Mouse (Mus musculus) testis, adult 2 months (tissue): ENCODE results near the gene Orai3. TPM values are rescaled to one million over a fixed set of nuclear protein-coding genes. Genes with fewer than 3 reads are reported as not detected.
A peak's percentile ranks its signal among the peaks of the same experiment; 100 is the strongest.

Experiments
- H3K27ac ChIP-seq: fragments of 200-500 bp; 2 replicates; pipeline ENCODE4 v1.5.1; 2012; ENCODE audit warnings: low read depth, low read length; ENCODE audit not compliant: control insufficient read depth, insufficient read depth
- H3K27me3 ChIP-seq: fragments of 200-500 bp; 2 replicates; pipeline ENCODE4 v1.6.1; 2012; ENCODE audit warnings: mild to moderate bottlenecking, low read length, moderate library complexity; ENCODE audit not compliant: control insufficient read depth, insufficient read depth
- H3K36me3 ChIP-seq: fragments of 200-500 bp; 2 replicates; pipeline ENCODE4 v1.6.1; 2012; ENCODE audit warnings: mild to moderate bottlenecking, low read length; ENCODE audit not compliant: control insufficient read depth, insufficient read depth
- H3K4me1 ChIP-seq: fragments of 200-500 bp; 2 replicates; pipeline ENCODE4 v1.6.1; 2012; ENCODE audit warnings: low read length; ENCODE audit not compliant: control insufficient read depth, insufficient read depth
- H3K4me3 ChIP-seq: fragments of 200-500 bp; 2 replicates; pipeline ENCODE4 v1.5.1; 2012; ENCODE audit warnings: low read depth, mild to moderate bottlenecking, low read length, moderate library complexity, mixed read lengths; ENCODE audit not compliant: control insufficient read depth
- CTCF ChIP-seq: fragments of 200-500 bp; IDR thresholded peaks from 2 replicates; pipeline ENCODE4 v1.5.1; 2012; ENCODE audit warnings: low read depth, mild to moderate bottlenecking, inconsistent platforms, low read length, moderate library complexity; ENCODE audit not compliant: control insufficient read depth, insufficient read depth, insufficient replicate concordance
- POLR2A ChIP-seq: fragments of 200-500 bp; IDR thresholded peaks from 2 replicates; pipeline ENCODE4 v1.6.1; 2012; ENCODE audit warnings: low read depth, mild to moderate bottlenecking, inconsistent platforms, low read length, moderate library complexity; ENCODE audit not compliant: control insufficient read depth
- polyA plus RNA-seq: library from polyadenylated mRNA; depleted of rRNA; stranded (reverse); fragments of >200 nt; gene quantifications from 2 replicates; pipeline ENCODE4 v1.2.3, GENCODE M21; 2012

The Orai3 gene
- polyA plus RNA-seq, 1 experiment = 13.9 TPM

GRCm38 (mm10) chr7:127777474-127778266 lies 8.1 kb downstream of the Orai3 start:
- Histone ChIP-seq H3K27me3 (no peaks in the 10 kb centered on the region), H3K4me1 (peaks cover 7% of the 10 kb centered on the region), H3K4me3 (peak overlapping the region; percentile 97), H3K36me3 (peaks cover 7% of the 10 kb centered on the region), H3K27ac (peak overlapping the region; percentile 99)
- TF ChIP-seq POLR2A (no peak), CTCF (no peak)

- peak overlapping the region; percentile 90; the same call in 1 of the 2 replicates for H3K27ac ChIP-seq
Observed at GRCm38 (mm10) chr7:127778350-127778749, 8.7 kb downstream of the Orai3 start.

GRCm38 (mm10) chr7:127785308-127785707 lies 15.7 kb downstream of the Orai3 start, which contains the start of gene Gm49388:
Gene Gm49388 (plus strand): TSS chr7:127785608.
- H3K27me3 ChIP-seq = no peaks in the 10 kb centered on the region
- H3K4me1 ChIP-seq = no peaks in the 10 kb centered on the region
- no peak within 1 kb of the TSS for H3K27ac ChIP-seq
- H3K4me3 ChIP-seq = no peak within 1 kb of the TSS
- peaks cover 13% of the 10 kb centered on the region for H3K36me3 ChIP-seq
- TF ChIP-seq POLR2A = no peak
- TF ChIP-seq CTCF = no peak

More at GRCm38 (mm10) chr7:127778350-127778749, 8.7 kb downstream of the Orai3 start:
- peak overlapping the region; percentile 97 for H3K4me3 ChIP-seq
- TF ChIP-seq POLR2A = no peak
- TF ChIP-seq CTCF = no peak
- H3K36me3 ChIP-seq = peaks cover 7% of the 10 kb centered on the region
- H3K27me3 ChIP-seq = no peaks in the 10 kb centered on the region
- peaks cover 7% of the 10 kb centered on the region for H3K4me1 ChIP-seq

DNA sequence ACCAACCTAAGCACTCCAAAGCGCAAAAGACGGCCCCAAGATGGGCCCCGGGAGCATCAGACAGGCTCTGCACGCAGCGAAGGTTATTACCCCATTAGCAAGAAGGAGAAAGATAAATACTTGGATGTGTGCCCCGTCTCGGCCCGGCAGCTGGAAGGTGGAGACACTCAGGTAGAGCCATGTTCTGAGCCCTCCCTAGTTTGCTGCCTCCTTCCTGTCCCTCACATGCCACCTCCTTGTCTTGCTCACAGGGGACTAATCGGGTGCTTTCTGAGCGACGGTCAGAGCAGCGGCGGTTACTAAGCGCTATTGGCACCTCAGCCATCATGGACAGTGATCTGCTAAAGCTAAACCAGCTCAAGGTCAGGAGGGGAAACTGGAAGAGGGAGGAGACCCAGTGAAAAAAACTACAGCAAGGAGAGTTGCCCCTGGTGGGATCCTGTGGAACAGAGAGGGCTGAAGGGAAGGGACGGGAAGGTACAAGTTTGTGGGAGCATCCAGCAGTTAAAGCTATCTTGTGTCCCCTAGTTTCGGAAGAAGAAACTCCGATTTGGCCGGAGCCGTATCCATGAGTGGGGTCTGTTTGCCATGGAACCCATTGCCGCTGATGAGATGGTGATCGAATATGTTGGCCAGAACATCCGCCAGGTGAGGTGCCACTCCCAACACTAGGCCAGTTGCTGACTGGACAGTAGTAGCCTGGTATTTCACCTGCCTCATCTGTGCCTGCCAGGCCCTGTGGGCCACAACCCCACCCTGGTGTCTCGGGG lies 27.6 kb downstream of the Orai3 start:
- no peak overlapping the region for H3K4me3 ChIP-seq
- TF ChIP-seq CTCF = no peak
- no peak for TF ChIP-seq POLR2A
- no peak overlapping the region for H3K27ac ChIP-seq
- no peaks in the 10 kb centered on the region for H3K4me1 ChIP-seq
- H3K36me3 ChIP-seq = no peaks in the 10 kb centered on the region; the same call in 1 of the 2 replicates
- H3K27me3 ChIP-seq = no peaks in the 10 kb centered on the region

GRCm38 (mm10) chr7:127798591-127798990 lies 29.0 kb downstream of the Orai3 start:
- no peaks in the 10 kb centered on the region; the same call in 1 of the 2 replicates for H3K36me3 ChIP-seq
- no peak for TF ChIP-seq POLR2A
- TF ChIP-seq CTCF = no peak

DNA sequence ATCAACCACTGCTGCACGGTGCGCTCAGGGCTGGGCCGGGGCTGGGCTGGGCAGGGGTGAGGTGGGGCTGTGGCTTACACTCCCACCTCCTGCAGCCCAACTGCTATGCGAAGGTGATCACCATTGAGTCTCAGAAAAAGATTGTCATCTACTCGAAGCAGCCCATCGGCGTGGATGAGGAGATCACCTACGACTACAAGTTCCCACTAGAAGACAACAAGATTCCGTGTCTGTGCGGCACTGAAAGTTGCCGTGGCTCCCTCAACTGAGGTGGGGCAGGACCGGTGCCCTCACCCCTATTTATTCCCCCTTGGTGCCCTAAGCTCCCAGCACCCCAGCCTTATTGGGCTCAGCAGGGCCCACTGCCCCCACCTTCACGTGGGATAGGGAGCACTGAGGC lies 29.6 kb downstream of the Orai3 start:
- no peaks in the 10 kb centered on the region; the same call in 1 of the 2 replicates for H3K36me3 ChIP-seq
- H3K4me3 ChIP-seq = no peak overlapping the region
- no peak for TF ChIP-seq CTCF
- no peak for TF ChIP-seq POLR2A
- no peaks in the 10 kb centered on the region for H3K27me3 ChIP-seq
- H3K27ac ChIP-seq = no peak overlapping the region
- no peaks in the 10 kb centered on the region for H3K4me1 ChIP-seq

More at GRCm38 (mm10) chr7:127798591-127798990, 29.0 kb downstream of the Orai3 start:
- Histone ChIP-seq H3K27me3 (no peaks in the 10 kb centered on the region), H3K4me1 (no peaks in the 10 kb centered on the region), H3K27ac (no peak overlapping the region), H3K4me3 (no peak overlapping the region)

GRCm38 (mm10) chr7:127799738-127800137 lies 30.1 kb downstream of the Orai3 start:
- Histone ChIP-seq H3K27ac (no peak overlapping the region), H3K4me3 (no peak overlapping the region), H3K27me3 (no peaks in the 10 kb centered on the region), H3K4me1 (no peaks in the 10 kb centered on the region), H3K36me3 (no peaks in the 10 kb centered on the region; the same call in 1 of the 2 replicates)
- TF ChIP-seq POLR2A (no peak), CTCF (no peak)
